Mouse (Mus musculus) limb, embryonic 10.5 days (tissue): ENCODE measurements around the gene Amy2a4. TPM values are rescaled to one million over a fixed set of nuclear protein-coding genes. Genes with fewer than 3 reads are reported as not detected.
"Not testable (repeated sequence)": the region's sequence is repeated elsewhere in the genome, so short reads cannot be mapped to it uniquely, and the experiment has no call there.

Experiments used
- DNase-seq: peaks from one replicate; pipeline ENCODE4 v3.0.0-alpha.2; 2017; ENCODE audit warnings: low spot score
- H3K27ac ChIP-seq: fragments of 300-500 bp; sonication (generic); 2 replicates; pipeline ENCODE4 v1.5.1; 2016; ENCODE audit warnings: mild to moderate bottlenecking
- H3K27me3 ChIP-seq: fragments of 300-500 bp; sonication (generic); 2 replicates; pipeline ENCODE4 v1.6.1; 2016; ENCODE audit warnings: low read depth, mild to moderate bottlenecking; ENCODE audit not compliant: poor library complexity, severe bottlenecking
- H3K36me3 ChIP-seq: fragments of 300-500 bp; sonication (generic); 2 replicates; pipeline ENCODE4 v1.6.1; 2016; ENCODE audit warnings: mild to moderate bottlenecking, moderate library complexity
- H3K4me1 ChIP-seq: fragments of 300-500 bp; sonication (generic); 2 replicates; pipeline ENCODE4 v1.6.1; 2016
- H3K4me3 ChIP-seq: fragments of 300-500 bp; sonication (generic); 2 replicates; pipeline ENCODE4 v1.5.1; 2016; ENCODE audit warnings: mild to moderate bottlenecking, moderate library complexity
- H3K9me3 ChIP-seq: fragments of 300-500 bp; sonication (generic); replicated peaks from 2 replicates; pipeline ENCODE4 v1.6.1; 2016; ENCODE audit warnings: mild to moderate bottlenecking
- WGBS: fragments of 180-500 bp; shearing (Covaris S2); methylation state at CpG from one replicate; pipeline ENCODE4 v1.1.7; 2016; 5-methylcytosine and 5-hydroxymethylcytosine counted together
- polyA plus RNA-seq: library from polyadenylated mRNA; unstranded; fragments of >200 nt; fragmentation: Nextera tagmentation; extraction: Ambion mirVana; gene quantifications from 2 replicates; pipeline ENCODE4 v1.2.1, GENCODE M21; 2016

Gene Amy2a4
- not detected in 2 replicates for polyA plus RNA-seq

DNA sequence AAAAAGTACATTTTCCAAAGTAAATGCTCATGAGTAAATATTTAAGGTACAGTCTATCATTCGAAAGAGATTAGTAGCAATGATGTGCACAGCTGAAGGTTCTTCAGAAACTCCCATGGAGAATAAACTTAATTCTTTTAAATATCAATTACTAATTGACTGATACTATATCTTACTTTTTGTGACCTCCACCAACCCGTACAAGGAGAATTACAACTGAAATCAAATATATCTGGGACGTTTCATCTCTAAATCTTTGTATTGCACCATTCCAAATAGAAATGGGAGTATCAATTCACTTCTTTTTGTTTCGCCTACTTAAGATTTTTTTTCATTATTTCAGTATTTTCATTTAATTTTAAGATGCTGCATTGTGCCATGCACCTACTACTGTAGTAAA lies at the start of gene Amy2a4:
Gene Amy2a4, minus strand, starts transcription at position 101 of the 400 bp plus-strand sequence.
- not testable (repeated sequence) for H3K4me3 ChIP-seq, H3K27me3 ChIP-seq, H3K9me3 ChIP-seq, H3K4me1 ChIP-seq, DNase-seq, H3K36me3 ChIP-seq, H3K27ac ChIP-seq
- no CpG with 5 or more reads among the region's 4 CpGs for WGBS

DNA sequence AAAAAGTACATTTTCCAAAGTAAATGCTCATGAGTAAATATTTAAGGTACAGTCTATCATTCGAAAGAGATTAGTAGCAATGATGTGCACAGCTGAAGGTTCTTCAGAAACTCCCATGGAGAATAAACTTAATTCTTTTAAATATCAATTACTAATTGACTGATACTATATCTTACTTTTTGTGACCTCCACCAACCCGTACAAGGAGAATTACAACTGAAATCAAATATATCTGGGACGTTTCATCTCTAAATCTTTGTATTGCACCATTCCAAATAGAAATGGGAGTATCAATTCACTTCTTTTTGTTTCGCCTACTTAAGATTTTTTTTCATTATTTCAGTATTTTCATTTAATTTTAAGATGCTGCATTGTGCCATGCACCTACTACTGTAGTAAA lies 32.7 kb upstream of the Amy2a4 start, which contains the start of gene Amy2a3:
Gene Amy2a3, minus strand, starts transcription at position 101 of the 400 bp plus-strand sequence.
- H3K36me3 ChIP-seq, H3K9me3 ChIP-seq, H3K27me3 ChIP-seq, H3K27ac ChIP-seq, H3K4me3 ChIP-seq, DNase-seq, H3K4me1 ChIP-seq: not testable (repeated sequence)
- no CpG with 5 or more reads among the region's 4 CpGs for WGBS

DNA sequence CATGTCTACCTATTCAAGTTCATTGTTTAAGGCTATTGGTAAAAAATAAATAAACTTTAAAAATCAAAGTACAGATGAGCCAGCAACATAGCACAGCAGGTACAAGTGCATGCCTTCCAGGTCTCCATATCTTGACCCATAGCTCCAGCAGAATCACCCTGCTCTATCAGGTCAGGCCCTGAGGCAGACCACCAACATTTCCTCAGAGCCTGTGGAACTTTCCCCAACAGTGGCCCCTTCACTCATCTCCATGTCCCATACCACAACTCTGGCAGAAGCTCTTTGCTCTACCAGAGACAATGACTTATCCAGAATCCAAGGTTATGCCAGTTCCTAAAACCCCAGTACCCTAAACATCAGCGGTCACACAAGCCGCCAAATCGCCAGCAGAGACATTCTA lies 21.7 kb upstream of the Amy2a4 start:
- DNase-seq, H3K4me3 ChIP-seq, H3K27me3 ChIP-seq, H3K4me1 ChIP-seq, H3K27ac ChIP-seq, H3K36me3 ChIP-seq, H3K9me3 ChIP-seq: not testable (repeated sequence)
- no CpG with 5 or more reads among the region's 3 CpGs for WGBS

DNA sequence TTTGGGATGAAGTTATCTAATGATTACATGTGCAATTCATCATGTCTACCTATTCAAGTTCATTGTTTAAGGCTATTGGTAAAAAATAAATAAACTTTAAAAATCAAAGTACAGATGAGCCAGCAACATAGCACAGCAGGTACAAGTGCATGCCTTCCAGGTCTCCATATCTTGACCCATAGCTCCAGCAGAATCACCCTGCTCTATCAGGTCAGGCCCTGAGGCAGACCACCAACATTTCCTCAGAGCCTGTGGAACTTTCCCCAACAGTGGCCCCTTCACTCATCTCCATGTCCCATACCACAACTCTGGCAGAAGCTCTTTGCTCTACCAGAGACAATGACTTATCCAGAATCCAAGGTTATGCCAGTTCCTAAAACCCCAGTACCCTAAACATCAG lies 11.0 kb downstream of the Amy2a4 start:
- not testable (repeated sequence) for H3K27ac ChIP-seq, DNase-seq, H3K36me3 ChIP-seq, H3K27me3 ChIP-seq, H3K4me3 ChIP-seq, H3K9me3 ChIP-seq, H3K4me1 ChIP-seq

DNA sequence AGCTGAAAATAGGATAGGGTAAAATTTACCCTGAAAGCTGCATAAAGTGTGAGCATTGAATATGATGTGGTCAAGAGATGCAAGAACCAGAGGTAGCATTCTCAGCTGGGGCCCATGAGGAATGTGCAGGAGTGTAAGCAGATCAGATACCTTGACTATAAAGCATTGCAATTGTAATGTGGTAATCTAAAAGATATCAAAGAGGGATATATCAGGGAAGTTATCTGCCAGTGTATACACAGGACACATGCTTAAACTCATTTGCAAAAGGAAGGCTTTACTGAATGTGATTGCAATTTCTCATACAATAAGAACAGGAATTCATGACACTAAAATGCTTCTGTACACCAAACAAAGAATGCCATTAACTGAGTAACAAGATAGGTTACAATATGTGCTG lies 11.7 kb downstream of the Amy2a4 start:
- not testable (repeated sequence) for H3K36me3 ChIP-seq, H3K27ac ChIP-seq, H3K4me3 ChIP-seq

DNA sequence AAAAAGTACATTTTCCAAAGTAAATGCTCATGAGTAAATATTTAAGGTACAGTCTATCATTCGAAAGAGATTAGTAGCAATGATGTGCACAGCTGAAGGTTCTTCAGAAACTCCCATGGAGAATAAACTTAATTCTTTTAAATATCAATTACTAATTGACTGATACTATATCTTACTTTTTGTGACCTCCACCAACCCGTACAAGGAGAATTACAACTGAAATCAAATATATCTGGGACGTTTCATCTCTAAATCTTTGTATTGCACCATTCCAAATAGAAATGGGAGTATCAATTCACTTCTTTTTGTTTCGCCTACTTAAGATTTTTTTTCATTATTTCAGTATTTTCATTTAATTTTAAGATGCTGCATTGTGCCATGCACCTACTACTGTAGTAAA lies 32.5 kb downstream of the Amy2a4 start, which contains the start of gene Amy2a5:
Gene Amy2a5, minus strand, starts transcription at position 101 of the 400 bp plus-strand sequence.
- H3K4me1 ChIP-seq, H3K9me3 ChIP-seq, DNase-seq, H3K4me3 ChIP-seq, H3K27me3 ChIP-seq, H3K36me3 ChIP-seq, H3K27ac ChIP-seq: not testable (repeated sequence)
- no CpG with 5 or more reads among the region's 4 CpGs for WGBS

More for the DNA sequence above, 11.7 kb downstream of the Amy2a4 start:
- not testable (repeated sequence) for H3K4me1 ChIP-seq, H3K9me3 ChIP-seq, DNase-seq, H3K27me3 ChIP-seq

Other genes with a start within 250 kb of the Amy2a4 start
- gene Amy2a5, start 32.6 kb downstream of the Amy2a4 start, polyA plus RNA-seq, result not detected in 2 replicates
- gene Amy2a3, start 32.6 kb upstream of the Amy2a4 start, polyA plus RNA-seq, result not detected in 2 replicates
- not detected in 2 replicates for gene Amy2a2, start 65.2 kb upstream of the Amy2a4 start, polyA plus RNA-seq
- gene Amy2a1, start 241.0 kb upstream of the Amy2a4 start, polyA plus RNA-seq, result not detected in 2 replicates